Mouse (Mus musculus): ENCODE results near the gene Wdr61. TPM values are rescaled to one million over a fixed set of nuclear protein-coding genes. Genes with fewer than 3 reads are reported as not detected.

Wdr61 gene
- 179 and 181 TPM in 2 replicates for polyA plus RNA-seq (2014; fragmentation: Nextera tagmentation; extraction: Ambion mirVana)

DNA sequence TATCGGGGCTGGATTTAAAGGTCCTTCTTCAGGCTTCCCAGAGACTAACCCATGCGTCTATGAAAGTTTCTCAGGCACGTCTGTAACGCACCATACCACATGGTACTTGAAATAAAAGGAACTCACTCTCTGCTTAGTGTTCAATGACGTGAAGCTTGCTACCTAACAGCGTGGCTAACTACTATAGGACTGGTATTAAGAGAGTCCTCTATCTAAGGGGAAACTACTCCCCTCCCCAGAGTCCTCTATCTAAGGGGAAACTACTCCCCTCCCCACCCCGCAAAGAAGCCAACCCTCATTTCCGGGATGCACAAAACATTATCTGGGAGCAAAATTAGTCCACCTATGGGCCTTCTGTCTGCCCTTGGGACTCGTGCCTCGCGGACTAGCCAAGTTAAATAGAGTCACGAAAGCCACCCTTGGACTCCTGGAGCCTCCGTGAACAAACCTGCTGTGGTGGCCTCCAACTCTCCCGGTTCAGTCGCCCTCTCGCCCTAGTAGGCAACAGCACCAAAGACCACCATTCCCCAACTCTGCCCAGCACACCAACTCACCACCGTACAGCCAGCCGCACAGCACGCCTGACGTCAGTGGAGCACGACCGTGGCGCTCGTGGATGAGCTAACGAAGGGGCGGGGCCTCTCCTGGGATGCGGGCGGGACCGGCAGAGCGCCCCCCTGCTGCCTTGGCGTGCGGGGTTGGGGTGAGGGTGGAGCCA is at the start of gene Wdr61:
Gene Wdr61, minus strand, starts transcription at position 599 of the 718 bp plus-strand sequence.
- H3K36me3 ChIP-seq (ENCODE audit: control insufficient read depth, insufficient read depth, low read length): no peaks in the 10 kb centered on the region
- H3K9ac ChIP-seq (ENCODE audit: low read length): peak within 1 kb of the TSS; percentile 75
- peak; percentile 100 for DNase-seq (ENCODE audit: low spot score, missing footprints)
- WGBS: 3% methylated on average over 32 of the region's 32 CpGs
- H3K4me1 ChIP-seq (ENCODE audit: control insufficient read depth, insufficient read depth, low read length): peaks cover 8% of the 10 kb centered on the region
- no peaks in the 10 kb centered on the region for H3K27me3 ChIP-seq (ENCODE audit: control insufficient read depth, insufficient read depth, low read length)
- peak within 1 kb of the TSS; percentile 71 for H3K4me3 ChIP-seq (ENCODE audit: low read depth, low read length)
- peak; percentile 96 for ATAC-seq (ENCODE audit: low FRiP score)
- H3K4me2 ChIP-seq: peak within 1 kb of the TSS; percentile 78
- no peaks in the 10 kb centered on the region for H3K9me3 ChIP-seq (ENCODE audit: control insufficient read depth, low read length)
- H3K27ac ChIP-seq (ENCODE audit: low read depth, low read length): no peak within 1 kb of the TSS

DNA sequence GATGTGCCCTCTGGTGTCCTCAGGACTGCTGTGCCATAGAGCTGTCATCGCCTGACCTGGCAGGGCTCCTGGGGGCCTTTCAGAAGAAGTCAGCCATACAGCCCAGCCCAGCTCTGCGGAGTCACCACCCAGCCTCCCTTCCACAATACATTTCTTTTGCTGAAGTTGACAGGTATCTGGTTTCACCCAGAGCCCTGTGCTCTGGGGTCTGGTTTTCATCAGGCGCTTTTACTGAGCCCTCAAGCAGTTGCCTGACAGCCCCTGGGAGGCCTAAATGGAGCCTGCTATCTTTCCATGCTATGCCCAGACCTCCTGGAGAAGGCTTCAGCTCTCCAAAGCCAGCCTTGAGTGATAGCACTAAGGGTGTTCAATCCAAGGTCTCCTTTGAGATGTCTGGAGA is 49.7 kb upstream of the Wdr61 start:
- Histone ChIP-seq H3K27ac (ENCODE audit: low read depth, low read length) (no peak overlapping the region), H3K4me3 (ENCODE audit: low read depth, low read length) (no peak overlapping the region), H3K4me2 (no peak overlapping the region), H3K9ac (ENCODE audit: low read length) (no peak overlapping the region), H3K4me1 (ENCODE audit: control insufficient read depth, insufficient read depth, low read length) (no peaks in the 10 kb centered on the region), H3K36me3 (ENCODE audit: control insufficient read depth, insufficient read depth, low read length) (no peaks in the 10 kb centered on the region), H3K9me3 (ENCODE audit: control insufficient read depth, low read length) (no peaks in the 10 kb centered on the region), H3K27me3 (ENCODE audit: control insufficient read depth, insufficient read depth, low read length) (no peaks in the 10 kb centered on the region)
- whole genome bisulfite sequencing: 48% methylated on average over 3 of the region's 3 CpGs
- ATAC-seq (ENCODE audit: low FRiP score) (no peak), DNase-seq (ENCODE audit: low spot score, missing footprints) (no peak)

GRCm38 (mm10) chr9:54782504-54782903 is 48.2 kb upstream of the Wdr61 start:
- Histone ChIP-seq H3K36me3 (ENCODE audit: control insufficient read depth, insufficient read depth, low read length) (no peaks in the 10 kb centered on the region), H3K27me3 (ENCODE audit: control insufficient read depth, insufficient read depth, low read length) (no peaks in the 10 kb centered on the region), H3K27ac (ENCODE audit: low read depth, low read length) (no peak overlapping the region), H3K4me3 (ENCODE audit: low read depth, low read length) (no peak overlapping the region), H3K9ac (ENCODE audit: low read length) (no peak overlapping the region), H3K4me2 (no peak overlapping the region), H3K4me1 (ENCODE audit: control insufficient read depth, insufficient read depth, low read length) (no peaks in the 10 kb centered on the region), H3K9me3 (ENCODE audit: control insufficient read depth, low read length) (no peaks in the 10 kb centered on the region)
- ATAC-seq (ENCODE audit: low FRiP score) (no peak), DNase-seq (ENCODE audit: low spot score, missing footprints) (no peak)
- WGBS: 74% methylated on average over 15 of the region's 15 CpGs

- 84% methylated on average over 8 of the region's 8 CpGs for WGBS
- DNase-seq (ENCODE audit: low spot score, missing footprints) (no peak), ATAC-seq (ENCODE audit: low FRiP score) (no peak)
- Histone ChIP-seq H3K27me3 (ENCODE audit: control insufficient read depth, insufficient read depth, low read length) (no peaks in the 10 kb centered on the region), H3K4me2 (no peak overlapping the region), H3K9ac (ENCODE audit: low read length) (no peak overlapping the region), H3K36me3 (ENCODE audit: control insufficient read depth, insufficient read depth, low read length) (no peaks in the 10 kb centered on the region), H3K9me3 (ENCODE audit: control insufficient read depth, low read length) (no peaks in the 10 kb centered on the region), H3K4me1 (ENCODE audit: control insufficient read depth, insufficient read depth, low read length) (no peaks in the 10 kb centered on the region), H3K27ac (ENCODE audit: low read depth, low read length) (no peak overlapping the region), H3K4me3 (ENCODE audit: low read depth, low read length) (no peak overlapping the region)
Observed at GRCm38 (mm10) chr9:54779280-54779679, 45.0 kb upstream of the Wdr61 start.

DNA sequence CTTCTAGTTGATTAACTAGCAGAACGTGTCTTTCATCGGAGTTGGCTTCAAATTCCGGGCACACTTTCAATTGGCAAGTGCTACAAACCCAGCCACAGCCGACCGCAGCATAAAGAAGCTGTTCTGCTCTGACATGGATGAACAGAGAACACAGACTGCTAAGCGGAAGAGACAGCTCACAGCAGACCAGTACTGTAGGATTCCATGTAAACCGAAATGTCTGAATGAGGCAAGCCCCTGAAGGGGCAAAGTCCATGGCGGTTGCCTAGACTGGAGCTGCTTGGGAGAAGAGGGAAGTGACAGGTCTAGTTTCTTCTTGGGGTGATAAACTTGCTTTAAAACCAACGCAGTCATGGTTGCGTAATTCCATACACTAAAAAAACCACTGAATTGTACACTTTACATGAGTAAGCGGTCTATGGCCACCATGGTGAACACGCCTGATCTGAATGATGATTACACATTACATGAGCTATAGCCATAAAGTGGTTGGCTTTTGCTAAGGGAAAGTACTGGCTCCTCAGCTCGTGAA is 42.2 kb upstream of the Wdr61 start:
- no peaks in the 10 kb centered on the region for H3K9me3 ChIP-seq (ENCODE audit: control insufficient read depth, low read length)
- no peaks in the 10 kb centered on the region for H3K27me3 ChIP-seq (ENCODE audit: control insufficient read depth, insufficient read depth, low read length)
- H3K36me3 ChIP-seq (ENCODE audit: control insufficient read depth, insufficient read depth, low read length): no peaks in the 10 kb centered on the region
- no peak overlapping the region for H3K27ac ChIP-seq (ENCODE audit: low read depth, low read length)
- ATAC-seq (ENCODE audit: low FRiP score): no peak
- H3K4me2 ChIP-seq: no peak overlapping the region
- no peak for DNase-seq (ENCODE audit: low spot score, missing footprints)
- WGBS: 95% methylated on average over 13 of the region's 13 CpGs
- no peak overlapping the region for H3K4me3 ChIP-seq (ENCODE audit: low read depth, low read length)
- no peak overlapping the region for H3K9ac ChIP-seq (ENCODE audit: low read length)
- H3K4me1 ChIP-seq (ENCODE audit: control insufficient read depth, insufficient read depth, low read length): no peaks in the 10 kb centered on the region

DNA sequence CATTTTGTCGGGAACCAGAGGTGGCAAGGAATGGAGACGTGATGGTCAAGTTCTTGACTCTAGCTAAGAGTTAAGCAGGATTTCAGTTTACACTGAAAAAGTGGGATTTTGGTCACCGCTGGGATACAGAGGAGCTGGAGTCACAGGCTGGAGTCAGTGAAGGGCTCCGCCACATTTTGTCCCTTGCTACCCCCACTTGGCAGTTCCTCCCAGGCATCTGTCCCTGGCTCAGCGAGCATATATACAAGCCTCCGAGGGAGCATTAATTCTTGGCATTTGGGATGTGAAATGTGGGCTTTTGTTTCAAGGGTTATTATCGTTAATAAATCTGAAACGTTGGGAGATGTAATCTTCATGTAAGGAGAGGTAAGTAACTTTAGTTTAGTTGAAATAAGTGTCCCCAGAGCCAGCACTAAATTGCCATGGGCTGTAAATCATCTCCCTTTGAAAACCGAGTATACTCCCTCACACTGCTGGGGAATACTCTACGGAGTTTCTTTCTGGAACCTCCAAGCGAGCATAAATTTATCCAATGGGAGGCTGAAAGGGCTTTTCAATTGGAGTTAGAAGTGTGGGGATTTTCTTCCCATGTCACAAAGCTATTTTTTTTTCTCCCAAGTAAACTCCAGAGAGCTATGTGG is 35.9 kb upstream of the Wdr61 start:
- H3K27me3 ChIP-seq (ENCODE audit: control insufficient read depth, insufficient read depth, low read length): peaks cover 10% of the 10 kb centered on the region
- no peak for ATAC-seq (ENCODE audit: low FRiP score)
- no peak overlapping the region for H3K27ac ChIP-seq (ENCODE audit: low read depth, low read length)
- DNase-seq (ENCODE audit: low spot score, missing footprints): no peak
- peak overlapping the region; percentile 1; the same call in 1 of the 2 replicates for H3K4me2 ChIP-seq
- peaks cover 7% of the 10 kb centered on the region for H3K4me1 ChIP-seq (ENCODE audit: control insufficient read depth, insufficient read depth, low read length)
- H3K9me3 ChIP-seq (ENCODE audit: control insufficient read depth, low read length): no peaks in the 10 kb centered on the region
- WGBS: 68% methylated on average over 11 of the region's 11 CpGs
- no peak overlapping the region; the same call in 1 of the 2 replicates for H3K9ac ChIP-seq (ENCODE audit: low read length)
- H3K4me3 ChIP-seq (ENCODE audit: low read depth, low read length): no peak overlapping the region
- H3K36me3 ChIP-seq (ENCODE audit: control insufficient read depth, insufficient read depth, low read length): no peaks in the 10 kb centered on the region

DNA sequence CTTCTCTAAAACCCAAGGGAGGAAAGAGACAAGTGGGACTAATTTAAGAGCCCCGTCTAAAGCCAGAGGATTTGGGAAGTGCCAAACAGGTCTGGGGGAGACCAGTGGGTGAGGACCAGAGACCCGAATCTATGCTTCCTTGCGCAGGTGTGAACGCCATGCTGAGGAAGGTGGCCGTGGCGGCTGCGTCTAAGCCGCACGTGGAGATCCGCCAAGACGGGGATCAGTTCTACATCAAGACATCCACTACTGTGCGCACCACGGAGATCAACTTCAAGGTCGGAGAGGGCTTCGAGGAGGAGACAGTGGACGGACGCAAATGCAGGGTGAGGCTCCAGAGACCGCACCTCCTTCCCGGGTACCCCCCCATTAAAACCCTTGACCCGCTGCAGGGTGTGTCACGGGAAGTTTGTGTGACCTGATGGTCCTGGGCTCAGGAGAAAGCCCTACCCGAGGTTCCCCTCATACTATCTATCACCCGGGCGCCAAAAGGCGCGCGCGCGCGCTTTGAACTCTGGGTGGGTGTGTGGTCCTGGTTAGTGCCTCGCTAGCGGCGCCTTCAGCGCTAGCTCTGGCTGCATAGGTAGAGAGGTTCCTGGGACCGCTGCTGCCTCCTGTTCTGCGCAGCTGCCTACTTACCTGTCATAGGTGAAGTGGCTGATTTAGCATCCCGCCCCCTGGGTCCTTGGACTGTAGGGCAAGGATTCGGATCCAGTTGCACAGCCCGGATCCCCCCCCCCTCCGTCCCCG is 31.2 kb upstream of the Wdr61 start:
- ATAC-seq (ENCODE audit: low FRiP score) (0 out of 2 replicates have a peak, but pooled peaks have one; percentile 48), DNase-seq (ENCODE audit: low spot score, missing footprints) (peak; percentile 96)
- peak overlapping the region; percentile 61 for H3K4me2 ChIP-seq
- 0 out of 2 replicates have a peak overlapping the region, but pooled peaks have one; percentile 28 for H3K27ac ChIP-seq (ENCODE audit: low read depth, low read length)
- WGBS: 1% methylated on average over 41 of the region's 41 CpGs
- H3K9ac ChIP-seq (ENCODE audit: low read length): peak overlapping the region; percentile 41
- no peaks in the 10 kb centered on the region for H3K36me3 ChIP-seq (ENCODE audit: control insufficient read depth, insufficient read depth, low read length)
- no peaks in the 10 kb centered on the region for H3K9me3 ChIP-seq (ENCODE audit: control insufficient read depth, low read length)
- peaks cover 15% of the 10 kb centered on the region for H3K4me1 ChIP-seq (ENCODE audit: control insufficient read depth, insufficient read depth, low read length)
- peak overlapping the region; percentile 37 for H3K4me3 ChIP-seq (ENCODE audit: low read depth, low read length)
- peaks cover 28% of the 10 kb centered on the region for H3K27me3 ChIP-seq (ENCODE audit: control insufficient read depth, insufficient read depth, low read length)

GRCm38 (mm10) chr9:54764561-54765217 is 30.4 kb upstream of the Wdr61 start, which contains the start of gene Crabp1:
Gene Crabp1 (plus strand): TSS chr9:54764748.
- under 1% methylated on average over 39 of the region's 45 CpGs for whole genome bisulfite sequencing
- Histone ChIP-seq H3K36me3 (ENCODE audit: control insufficient read depth, insufficient read depth, low read length) (no peaks in the 10 kb centered on the region), H3K27ac (ENCODE audit: low read depth, low read length) (peak within 1 kb of the TSS; percentile 28; the same call in 1 of the 2 replicates), H3K9me3 (ENCODE audit: control insufficient read depth, low read length) (no peaks in the 10 kb centered on the region), H3K9ac (ENCODE audit: low read length) (peak within 1 kb of the TSS; percentile 41), H3K4me2 (peak within 1 kb of the TSS; percentile 61), H3K4me1 (ENCODE audit: control insufficient read depth, insufficient read depth, low read length) (peaks cover 17% of the 10 kb centered on the region), H3K27me3 (ENCODE audit: control insufficient read depth, insufficient read depth, low read length) (peaks cover 28% of the 10 kb centered on the region), H3K4me3 (ENCODE audit: low read depth, low read length) (peak within 1 kb of the TSS; percentile 37)
- peak; percentile 65 for ATAC-seq (ENCODE audit: low FRiP score)
- peak; percentile 95 for DNase-seq (ENCODE audit: low spot score, missing footprints)

All from midbrain, embryonic 11.5 days (tissue).